Mouse (Mus musculus): ENCODE results near the gene Rabl6. TPM values are rescaled to one million over a fixed set of nuclear protein-coding genes. Genes with fewer than 3 reads are reported as not detected.
A peak's percentile ranks its signal among the peaks of the same experiment; 100 is the strongest.

The Rabl6 gene
- polyA plus RNA-seq, 1 experiment from 2014 or later: 71.9 TPM

DNA sequence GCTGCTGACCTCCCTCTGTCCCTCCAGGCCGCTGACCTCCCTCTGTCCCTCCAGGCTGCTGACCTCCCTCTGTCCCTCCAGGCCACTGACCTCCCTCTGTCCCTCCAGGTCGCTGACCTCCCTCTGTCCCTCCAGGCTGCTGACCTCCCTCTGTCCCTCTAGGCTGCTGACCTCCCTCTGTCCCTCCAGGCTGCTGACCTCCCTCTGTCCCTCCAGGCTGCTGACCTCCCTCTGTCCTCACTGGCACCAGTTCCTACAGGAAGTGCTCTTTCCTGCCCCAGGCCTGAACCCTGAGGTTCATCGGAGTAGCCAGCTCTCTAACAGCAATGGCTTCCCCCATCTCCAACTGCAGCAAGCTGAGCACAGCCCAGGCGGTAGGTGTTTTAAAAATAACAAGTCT, 20.4 kb upstream of the Rabl6 start:
- Histone ChIP-seq H3K9me3 (ENCODE audit: control insufficient read depth, low read length) (no peaks in the 10 kb centered on the region), H3K27me3 (replicated peaks; ENCODE audit: control insufficient read depth, insufficient read depth, low read length) (no peaks in the 10 kb centered on the region), H3K4me3 (ENCODE audit: low read depth, low read length) (no peak overlapping the region), H3K36me3 (ENCODE audit: control insufficient read depth, insufficient read depth, low read length) (no peaks in the 10 kb centered on the region), H3K4me1 (ENCODE audit: control insufficient read depth, insufficient read depth, low read length) (no peaks in the 10 kb centered on the region), H3K9ac (ENCODE audit: low read depth, low read length) (no peak overlapping the region), H3K4me2 (ENCODE audit: low read depth, low read length) (no peak overlapping the region), H3K27ac (replicated peaks; ENCODE audit: low read depth, low read length) (no peak overlapping the region)
- WGBS: 37% methylated on average over 4 of the region's 4 CpGs
- DNase-seq (ENCODE audit: low spot score) (no peak), ATAC-seq (ENCODE audit: low read depth) (no peak)

DNA sequence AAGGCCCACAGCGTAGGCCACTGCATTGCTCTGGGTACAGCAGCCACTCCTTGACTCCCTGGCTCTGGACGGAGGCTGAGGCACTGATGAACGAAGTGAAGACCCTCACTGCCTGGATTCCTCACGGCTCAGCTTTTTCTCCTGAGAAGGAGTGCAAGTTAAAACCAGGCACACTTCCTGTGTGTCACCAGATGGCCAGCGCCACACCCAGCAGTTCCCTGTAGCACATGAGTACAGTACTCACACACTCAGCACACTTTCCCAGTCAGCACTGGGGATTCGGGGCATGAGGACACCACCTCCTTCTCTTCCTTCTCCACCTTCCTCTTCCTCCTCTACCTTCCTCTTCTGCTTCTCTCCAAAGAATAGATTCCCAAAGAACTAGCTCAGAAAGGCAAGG, 19.5 kb upstream of the Rabl6 start, which contains the start of gene Fcna:
Gene Fcna (minus strand): TSS at position 220 of the 400 bp plus-strand sequence.
- no peaks in the 10 kb centered on the region for H3K9me3 ChIP-seq (ENCODE audit: control insufficient read depth, low read length)
- H3K4me2 ChIP-seq (ENCODE audit: low read depth, low read length): no peak within 1 kb of the TSS
- no peak for DNase-seq (ENCODE audit: low spot score)
- H3K27me3 ChIP-seq (replicated peaks; ENCODE audit: control insufficient read depth, insufficient read depth, low read length): no peaks in the 10 kb centered on the region
- no peak within 1 kb of the TSS for H3K4me3 ChIP-seq (ENCODE audit: low read depth, low read length)
- 73% methylated on average over 6 of the region's 6 CpGs for WGBS
- H3K4me1 ChIP-seq (ENCODE audit: control insufficient read depth, insufficient read depth, low read length): no peaks in the 10 kb centered on the region
- ATAC-seq (ENCODE audit: low read depth): no peak
- H3K27ac ChIP-seq (replicated peaks; ENCODE audit: low read depth, low read length): no peak within 1 kb of the TSS
- H3K9ac ChIP-seq (ENCODE audit: low read depth, low read length): no peak within 1 kb of the TSS
- no peaks in the 10 kb centered on the region for H3K36me3 ChIP-seq (ENCODE audit: control insufficient read depth, insufficient read depth, low read length)

- no peak for DNase-seq (ENCODE audit: low spot score)
- 51% methylated on average over 5 of the region's 5 CpGs for WGBS
- H3K36me3 ChIP-seq (ENCODE audit: control insufficient read depth, insufficient read depth, low read length): no peaks in the 10 kb centered on the region
Observed at GRCm38 (mm10) chr2:25625986-25626385, 17.7 kb upstream of the Rabl6 start.

GRCm38 (mm10) chr2:25621229-25622200, 13.2 kb upstream of the Rabl6 start, which contains the start of gene Tmem141:
Gene Tmem141 (minus strand): TSS chr2:25622005.
- Histone ChIP-seq H3K36me3 (ENCODE audit: control insufficient read depth, insufficient read depth, low read length) (no peaks in the 10 kb centered on the region), H3K4me2 (ENCODE audit: low read depth, low read length) (peak within 1 kb of the TSS; percentile 88), H3K4me3 (ENCODE audit: low read depth, low read length) (peak within 1 kb of the TSS; percentile 51), H3K4me1 (ENCODE audit: control insufficient read depth, insufficient read depth, low read length) (peaks cover 5% of the 10 kb centered on the region), H3K27me3 (replicated peaks; ENCODE audit: control insufficient read depth, insufficient read depth, low read length) (peaks cover 14% of the 10 kb centered on the region), H3K9ac (ENCODE audit: low read depth, low read length) (peak within 1 kb of the TSS; percentile 66), H3K27ac (replicated peaks; ENCODE audit: low read depth, low read length) (peak within 1 kb of the TSS; percentile 62), H3K9me3 (ENCODE audit: control insufficient read depth, low read length) (no peaks in the 10 kb centered on the region)
- WGBS: 8% methylated on average over 33 of the region's 34 CpGs
- DNase-seq (ENCODE audit: low spot score): peak; percentile 92
- ATAC-seq (ENCODE audit: low read depth): peak; percentile 95

More at GRCm38 (mm10) chr2:25625986-25626385, 17.7 kb upstream of the Rabl6 start:
- H3K9me3 ChIP-seq (ENCODE audit: control insufficient read depth, low read length): no peaks in the 10 kb centered on the region
- H3K27me3 ChIP-seq (replicated peaks; ENCODE audit: control insufficient read depth, insufficient read depth, low read length): no peaks in the 10 kb centered on the region
- H3K4me2 ChIP-seq (ENCODE audit: low read depth, low read length): no peak overlapping the region
- peaks cover 4% of the 10 kb centered on the region for H3K4me1 ChIP-seq (ENCODE audit: control insufficient read depth, insufficient read depth, low read length)
- no peak overlapping the region for H3K27ac ChIP-seq (replicated peaks; ENCODE audit: low read depth, low read length)
- H3K9ac ChIP-seq (ENCODE audit: low read depth, low read length): no peak overlapping the region
- no peak overlapping the region for H3K4me3 ChIP-seq (ENCODE audit: low read depth, low read length)
- ATAC-seq (ENCODE audit: low read depth): no peak

DNA sequence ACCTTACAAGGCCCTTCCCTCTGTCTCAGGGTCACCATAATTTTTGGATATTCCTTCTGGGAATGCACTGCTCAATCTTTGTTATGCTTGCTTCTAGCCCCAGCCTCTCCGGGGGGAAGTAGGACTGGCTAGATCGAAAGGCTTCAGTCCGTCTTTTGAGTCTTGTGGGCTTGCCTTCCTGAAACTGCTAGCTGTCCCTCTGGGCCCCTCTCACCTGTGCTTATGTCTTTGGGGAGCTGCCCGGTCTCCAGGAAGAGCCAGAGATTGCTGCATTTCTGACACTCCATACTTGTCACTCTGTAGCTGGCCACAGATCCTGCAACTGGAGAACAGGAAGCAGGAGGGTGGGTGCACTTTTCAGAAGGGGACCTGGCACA, 12.5 kb upstream of the Rabl6 start:
- ATAC-seq (ENCODE audit: low read depth) (no peak), DNase-seq (ENCODE audit: low spot score) (no peak)
- Histone ChIP-seq H3K27ac (replicated peaks; ENCODE audit: low read depth, low read length) (no peak overlapping the region), H3K27me3 (replicated peaks; ENCODE audit: control insufficient read depth, insufficient read depth, low read length) (peaks cover 20% of the 10 kb centered on the region), H3K4me2 (ENCODE audit: low read depth, low read length) (peak overlapping the region; percentile 88), H3K9ac (ENCODE audit: low read depth, low read length) (no peak overlapping the region), H3K9me3 (ENCODE audit: control insufficient read depth, low read length) (no peaks in the 10 kb centered on the region), H3K4me1 (ENCODE audit: control insufficient read depth, insufficient read depth, low read length) (peaks cover 10% of the 10 kb centered on the region), H3K36me3 (ENCODE audit: control insufficient read depth, insufficient read depth, low read length) (no peaks in the 10 kb centered on the region), H3K4me3 (ENCODE audit: low read depth, low read length) (0 out of 2 replicates have a peak overlapping the region, but pooled peaks have one; percentile 51)
- 80% methylated on average over 4 of the region's 4 CpGs for WGBS

DNA sequence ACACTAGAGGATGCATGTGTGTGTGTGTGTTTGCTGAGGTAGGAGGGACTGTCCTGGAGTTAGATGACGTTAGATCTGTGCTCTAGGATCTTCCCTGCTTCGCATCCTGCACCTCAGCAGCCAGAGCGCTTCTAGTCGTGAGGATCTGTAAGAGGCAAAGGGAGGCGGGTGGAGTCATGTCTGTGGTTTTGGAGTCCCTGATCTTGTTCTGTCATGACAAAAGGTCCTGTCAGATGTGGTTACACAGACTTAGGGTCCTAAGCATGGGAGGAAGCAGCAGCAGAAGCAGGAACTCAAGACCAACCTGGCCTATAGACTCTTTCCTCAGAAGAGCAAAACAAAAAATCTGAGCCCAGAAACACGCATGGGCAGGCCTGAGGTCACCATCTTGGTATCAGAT, 12.1 kb upstream of the Rabl6 start:
- 62% methylated on average over 6 of the region's 6 CpGs for WGBS
- Histone ChIP-seq H3K4me2 (ENCODE audit: low read depth, low read length) (no peak overlapping the region), H3K27me3 (replicated peaks; ENCODE audit: control insufficient read depth, insufficient read depth, low read length) (peaks cover 25% of the 10 kb centered on the region), H3K4me3 (ENCODE audit: low read depth, low read length) (no peak overlapping the region), H3K9me3 (ENCODE audit: control insufficient read depth, low read length) (no peaks in the 10 kb centered on the region), H3K9ac (ENCODE audit: low read depth, low read length) (no peak overlapping the region), H3K36me3 (ENCODE audit: control insufficient read depth, insufficient read depth, low read length) (no peaks in the 10 kb centered on the region), H3K27ac (replicated peaks; ENCODE audit: low read depth, low read length) (no peak overlapping the region), H3K4me1 (ENCODE audit: control insufficient read depth, insufficient read depth, low read length) (peaks cover 10% of the 10 kb centered on the region)
- no peak for DNase-seq (ENCODE audit: low spot score)
- ATAC-seq (ENCODE audit: low read depth): no peak

DNA sequence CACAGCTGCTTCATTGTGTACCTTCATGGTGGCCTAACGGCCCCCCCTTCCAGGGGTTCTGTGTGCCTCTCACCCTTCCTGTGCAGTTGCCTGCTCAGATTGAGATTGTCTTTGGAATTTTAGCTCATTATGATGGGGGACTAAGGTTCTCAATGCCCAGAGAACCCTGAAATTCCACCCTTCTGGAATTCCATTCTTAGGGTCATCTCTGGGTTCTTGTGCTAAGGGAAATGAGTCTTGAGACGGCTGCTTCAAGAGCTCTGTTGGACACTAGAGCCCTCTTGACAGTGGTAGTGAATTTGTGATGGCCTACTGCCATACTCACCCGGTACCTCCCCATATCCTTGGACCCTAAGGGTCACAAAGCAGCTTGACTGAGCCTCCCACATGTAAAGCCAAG, 9.3 kb upstream of the Rabl6 start, which contains the start of gene Ccdc183:
Gene Ccdc183 (minus strand): TSS at position 101 of the 400 bp plus-strand sequence.
- Histone ChIP-seq H3K9ac (ENCODE audit: low read depth, low read length) (no peak within 1 kb of the TSS), H3K4me1 (ENCODE audit: control insufficient read depth, insufficient read depth, low read length) (peaks cover 10% of the 10 kb centered on the region)

DNA sequence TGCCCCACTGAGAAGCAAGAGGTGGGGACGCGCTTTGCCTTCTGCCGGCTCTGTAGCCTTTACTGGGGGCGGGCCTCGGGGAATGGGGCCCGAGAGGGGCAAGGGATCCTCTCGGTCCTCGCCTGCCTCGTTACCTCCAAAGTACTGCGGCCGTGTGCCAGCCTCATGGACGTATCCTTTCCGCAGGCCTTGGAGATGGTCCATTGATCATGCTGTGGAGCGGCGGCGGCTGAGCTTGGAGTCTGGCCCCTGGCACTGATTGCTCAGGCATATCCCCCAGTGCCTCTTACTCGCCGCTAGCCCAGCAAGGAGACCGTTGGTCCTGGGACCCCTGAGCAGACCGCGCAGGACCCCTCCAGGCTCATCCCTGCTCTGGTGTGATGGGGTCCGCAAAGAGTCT, 8.1 kb upstream of the Rabl6 start:
- peak overlapping the region; percentile 27 for H3K4me2 ChIP-seq (ENCODE audit: low read depth, low read length)
- no peak overlapping the region for H3K27ac ChIP-seq (replicated peaks; ENCODE audit: low read depth, low read length)
- peaks cover 9% of the 10 kb centered on the region for H3K4me1 ChIP-seq (ENCODE audit: control insufficient read depth, insufficient read depth, low read length)
- DNase-seq (ENCODE audit: low spot score) (no peak), ATAC-seq (ENCODE audit: low read depth) (no peak)
- no peak overlapping the region for H3K9ac ChIP-seq (ENCODE audit: low read depth, low read length)
- H3K9me3 ChIP-seq (ENCODE audit: control insufficient read depth, low read length): no peaks in the 10 kb centered on the region
- H3K4me3 ChIP-seq (ENCODE audit: low read depth, low read length): peak overlapping the region; percentile 17; the same call in 1 of the 2 replicates
- 23% methylated on average over 13 of the region's 22 CpGs for WGBS
- no peaks in the 10 kb centered on the region for H3K36me3 ChIP-seq (ENCODE audit: control insufficient read depth, insufficient read depth, low read length)
- peaks cover 32% of the 10 kb centered on the region for H3K27me3 ChIP-seq (replicated peaks; ENCODE audit: control insufficient read depth, insufficient read depth, low read length)

More for the DNA sequence above, 9.3 kb upstream of the Rabl6 start, which contains the start of gene Ccdc183:
- Histone ChIP-seq H3K4me3 (ENCODE audit: low read depth, low read length) (no peak within 1 kb of the TSS), H3K27me3 (replicated peaks; ENCODE audit: control insufficient read depth, insufficient read depth, low read length) (peaks cover 32% of the 10 kb centered on the region), H3K27ac (replicated peaks; ENCODE audit: low read depth, low read length) (no peak within 1 kb of the TSS), H3K4me2 (ENCODE audit: low read depth, low read length) (no peak within 1 kb of the TSS; the same call in 1 of the 2 replicates), H3K36me3 (ENCODE audit: control insufficient read depth, insufficient read depth, low read length) (no peaks in the 10 kb centered on the region), H3K9me3 (ENCODE audit: control insufficient read depth, low read length) (no peaks in the 10 kb centered on the region)
- ATAC-seq (ENCODE audit: low read depth) (no peak), DNase-seq (ENCODE audit: low spot score) (no peak)
- 82% methylated on average over 3 of the region's 3 CpGs for WGBS
